Mouse (Mus musculus): ENCODE data around the gene Gm2174. TPM values are rescaled to one million over a fixed set of nuclear protein-coding genes. Genes with fewer than 3 reads are reported as not detected.
A peak's percentile ranks its signal among the peaks of the same experiment; 100 is the strongest.

Gm2174 gene
- 0.70 and 0.79 TPM in 2 replicates for polyA plus RNA-seq (2015; fragmentation: Nextera tagmentation; extraction: Ambion mirVana)

DNA sequence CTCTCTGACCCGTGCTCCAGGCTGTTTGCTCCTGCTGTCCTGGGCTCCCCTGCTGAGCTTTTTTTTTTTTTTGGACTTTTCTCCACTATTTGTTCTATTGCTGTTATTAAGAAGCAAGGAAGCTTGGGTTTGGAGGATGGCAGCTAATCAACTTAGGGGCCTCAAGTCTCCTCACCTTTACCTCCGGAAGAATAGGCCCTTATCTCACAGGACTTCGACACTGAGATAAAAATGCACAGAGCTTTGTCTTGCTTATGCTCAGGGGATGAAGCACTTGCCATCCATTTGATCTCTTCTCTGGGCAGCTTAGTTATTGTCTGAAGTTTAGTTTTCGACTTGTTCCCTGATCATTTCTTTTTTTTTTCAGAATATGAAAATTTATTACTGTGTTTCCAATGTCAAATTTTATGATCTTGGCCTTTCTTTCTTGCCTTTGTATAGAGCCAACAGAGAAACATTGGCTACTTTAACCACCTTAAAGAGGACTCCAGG is at the start of gene Gm2174:
TSS of gene Gm2174 (plus strand) at position 442 of the 492 bp plus-strand sequence.
- WGBS: 37% methylated on average over 4 of the region's 4 CpGs
- Histone ChIP-seq H3K4me3 (no peak within 1 kb of the TSS), H3K36me3 (no peaks in the 10 kb centered on the region), H3K27me3 (replicated peaks) (no peaks in the 10 kb centered on the region; the same call in 1 of the 2 replicates), H3K9ac (no peak within 1 kb of the TSS), H3K4me1 (peaks cover 12% of the 10 kb centered on the region), H3K9me3 (no peaks in the 10 kb centered on the region), H3K4me2 (peak within 1 kb of the TSS; percentile 4; the same call in 1 of the 2 replicates), H3K27ac (replicated peaks) (peak within 1 kb of the TSS; percentile 56)
- no peak for ATAC-seq (ENCODE audit: extremely low read depth, insufficient number of reproducible peaks, low FRiP score, low TSS enrichment)

- Histone ChIP-seq H3K4me1 (no peaks in the 10 kb centered on the region), H3K4me3 (no peak overlapping the region), H3K9ac (no peak overlapping the region), H3K4me2 (no peak overlapping the region), H3K36me3 (no peaks in the 10 kb centered on the region), H3K9me3 (no peaks in the 10 kb centered on the region), H3K27ac (replicated peaks) (no peak overlapping the region), H3K27me3 (replicated peaks) (no peaks in the 10 kb centered on the region)
- ATAC-seq (ENCODE audit: extremely low read depth, insufficient number of reproducible peaks, low FRiP score, low TSS enrichment): no peak
- 34% methylated on average over 2 of the region's 2 CpGs for WGBS
Observed at GRCm38 (mm10) chrX:56404646-56405045, 43.1 kb upstream of the Gm2174 start.

- no peaks in the 10 kb centered on the region for H3K27me3 ChIP-seq (replicated peaks)
- H3K27ac ChIP-seq (replicated peaks): no peak overlapping the region
- H3K4me2 ChIP-seq: no peak overlapping the region
- WGBS: 36% methylated on average over 1 of the region's 1 CpGs
- no peak overlapping the region for H3K4me3 ChIP-seq
- no peak overlapping the region for H3K9ac ChIP-seq
- no peak for ATAC-seq (ENCODE audit: extremely low read depth, insufficient number of reproducible peaks, low FRiP score, low TSS enrichment)
- no peaks in the 10 kb centered on the region for H3K4me1 ChIP-seq
- H3K9me3 ChIP-seq: no peaks in the 10 kb centered on the region
- no peaks in the 10 kb centered on the region for H3K36me3 ChIP-seq
Observed at GRCm38 (mm10) chrX:56405482-56405881, 42.3 kb upstream of the Gm2174 start.

DNA sequence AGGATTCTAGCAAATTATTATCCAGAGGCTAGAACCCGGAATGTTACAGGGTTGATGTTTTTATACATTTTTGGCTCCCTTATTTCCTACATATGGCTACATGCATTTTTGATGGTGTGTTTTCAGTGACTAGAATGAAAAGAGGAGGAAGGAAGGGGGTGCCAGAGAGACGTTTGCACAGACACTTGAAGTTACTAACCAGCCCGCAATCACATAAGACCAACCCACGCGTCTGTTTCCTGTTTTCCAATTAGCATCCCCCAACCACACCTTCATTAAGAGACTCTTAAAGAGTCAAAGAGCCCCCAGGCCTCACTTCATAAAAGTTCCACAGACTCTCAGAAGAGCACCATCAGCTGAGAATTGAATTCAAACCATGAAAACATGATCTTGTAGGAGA is 41.6 kb upstream of the Gm2174 start:
- Histone ChIP-seq H3K36me3 (no peaks in the 10 kb centered on the region), H3K4me2 (no peak overlapping the region), H3K4me3 (no peak overlapping the region), H3K9ac (no peak overlapping the region), H3K4me1 (no peaks in the 10 kb centered on the region), H3K9me3 (no peaks in the 10 kb centered on the region), H3K27ac (replicated peaks) (no peak overlapping the region), H3K27me3 (replicated peaks) (no peaks in the 10 kb centered on the region)
- ATAC-seq (ENCODE audit: extremely low read depth, insufficient number of reproducible peaks, low FRiP score, low TSS enrichment): no peak
- WGBS: 70% methylated on average over 5 of the region's 5 CpGs

- WGBS: 48% methylated on average over 3 of the region's 3 CpGs
- no peak overlapping the region for H3K27ac ChIP-seq (replicated peaks)
- H3K4me2 ChIP-seq: no peak overlapping the region
- H3K9ac ChIP-seq: no peak overlapping the region
- peaks cover 5% of the 10 kb centered on the region for H3K4me1 ChIP-seq
- no peak for ATAC-seq (ENCODE audit: extremely low read depth, insufficient number of reproducible peaks, low FRiP score, low TSS enrichment)
- H3K9me3 ChIP-seq: no peaks in the 10 kb centered on the region
- H3K36me3 ChIP-seq: no peaks in the 10 kb centered on the region
- no peak overlapping the region for H3K4me3 ChIP-seq
- H3K27me3 ChIP-seq (replicated peaks): no peaks in the 10 kb centered on the region
Observed at GRCm38 (mm10) chrX:56416277-56416676, 31.5 kb upstream of the Gm2174 start.

- Histone ChIP-seq H3K9ac (no peak overlapping the region), H3K27ac (replicated peaks) (no peak overlapping the region), H3K36me3 (no peaks in the 10 kb centered on the region), H3K27me3 (replicated peaks) (no peaks in the 10 kb centered on the region), H3K4me2 (no peak overlapping the region), H3K4me1 (peaks cover 5% of the 10 kb centered on the region), H3K9me3 (no peaks in the 10 kb centered on the region), H3K4me3 (no peak overlapping the region)
- 61% methylated on average over 4 of the region's 4 CpGs for WGBS
- no peak for ATAC-seq (ENCODE audit: extremely low read depth, insufficient number of reproducible peaks, low FRiP score, low TSS enrichment)
Observed at GRCm38 (mm10) chrX:56417541-56417940, 30.2 kb upstream of the Gm2174 start.

DNA sequence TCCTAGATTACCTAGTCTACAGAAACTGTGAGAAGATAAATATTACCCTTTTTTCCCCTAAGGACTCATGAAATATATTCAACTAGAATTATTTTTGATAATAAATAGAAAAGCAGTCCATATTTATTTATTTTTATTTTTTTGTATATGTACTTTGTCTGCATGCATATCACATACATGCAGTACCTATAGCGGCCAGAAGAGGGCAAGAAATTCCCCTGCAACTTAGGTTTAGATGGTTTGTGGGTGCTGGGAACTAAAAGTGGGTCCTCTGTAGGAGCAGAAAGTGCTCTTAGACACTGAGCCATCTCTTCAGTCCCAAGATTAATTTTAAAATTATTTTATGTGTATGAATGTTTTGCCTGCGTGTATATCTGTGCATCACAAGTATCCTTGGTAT is 17.2 kb upstream of the Gm2174 start:
- Histone ChIP-seq H3K36me3 (no peaks in the 10 kb centered on the region), H3K9ac (no peak overlapping the region), H3K4me3 (no peak overlapping the region), H3K9me3 (peaks cover 2% of the 10 kb centered on the region; the same call in 1 of the 2 replicates), H3K27me3 (replicated peaks) (no peaks in the 10 kb centered on the region), H3K4me2 (no peak overlapping the region), H3K4me1 (no peaks in the 10 kb centered on the region), H3K27ac (replicated peaks) (no peak overlapping the region)
- 43% methylated on average over 2 of the region's 2 CpGs for WGBS
- no peak for ATAC-seq (ENCODE audit: extremely low read depth, insufficient number of reproducible peaks, low FRiP score, low TSS enrichment)

DNA sequence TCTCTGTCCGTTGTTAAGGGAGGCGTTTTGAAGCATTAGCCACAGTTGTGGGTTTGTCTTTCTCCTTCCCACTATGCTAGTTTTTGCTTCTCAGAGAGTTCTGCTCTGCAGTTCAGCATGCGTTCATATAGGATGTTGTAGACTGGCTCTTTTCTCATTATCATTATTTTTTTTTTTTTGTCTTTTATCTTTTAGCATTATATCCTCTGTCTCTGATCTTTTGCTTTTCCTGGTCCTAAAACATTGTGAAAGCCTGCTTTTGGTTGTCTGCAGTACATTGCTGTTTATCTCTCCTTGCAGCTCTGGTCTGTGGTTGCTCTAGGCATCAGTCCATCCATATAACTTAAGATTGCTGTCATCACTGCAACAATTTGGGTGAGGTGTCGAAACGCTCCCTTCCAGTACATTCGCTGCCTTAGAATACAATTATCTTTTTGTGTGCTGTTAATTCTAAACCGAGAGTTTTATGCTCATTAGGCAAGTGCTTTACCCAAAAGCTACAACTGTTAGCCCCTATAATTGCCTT is 11.9 kb upstream of the Gm2174 start:
- Histone ChIP-seq H3K27me3 (replicated peaks) (no peaks in the 10 kb centered on the region), H3K4me3 (no peak overlapping the region), H3K9ac (no peak overlapping the region), H3K27ac (replicated peaks) (no peak overlapping the region), H3K4me1 (peaks cover 4% of the 10 kb centered on the region; the same call in 1 of the 2 replicates), H3K9me3 (peaks cover 1% of the 10 kb centered on the region; the same call in 1 of the 2 replicates), H3K4me2 (no peak overlapping the region), H3K36me3 (no peaks in the 10 kb centered on the region)
- ATAC-seq (ENCODE audit: extremely low read depth, insufficient number of reproducible peaks, low FRiP score, low TSS enrichment): no peak
- 29% methylated on average over 7 of the region's 7 CpGs for WGBS

GRCm38 (mm10) chrX:56446487-56447428 is 1.0 kb upstream of the Gm2174 start:
- peak overlapping the region; percentile 56 for H3K27ac ChIP-seq (replicated peaks)
- H3K9me3 ChIP-seq: no peaks in the 10 kb centered on the region
- H3K27me3 ChIP-seq (replicated peaks): no peaks in the 10 kb centered on the region; the same call in 1 of the 2 replicates
- ATAC-seq (ENCODE audit: extremely low read depth, insufficient number of reproducible peaks, low FRiP score, low TSS enrichment): no peak
- no peak overlapping the region for H3K4me3 ChIP-seq
- H3K36me3 ChIP-seq: no peaks in the 10 kb centered on the region
- H3K4me1 ChIP-seq: peaks cover 12% of the 10 kb centered on the region
- WGBS: 50% methylated on average over 11 of the region's 11 CpGs
- H3K4me2 ChIP-seq: peak overlapping the region; percentile 4; the same call in 1 of the 2 replicates
- H3K9ac ChIP-seq: no peak overlapping the region

DNA sequence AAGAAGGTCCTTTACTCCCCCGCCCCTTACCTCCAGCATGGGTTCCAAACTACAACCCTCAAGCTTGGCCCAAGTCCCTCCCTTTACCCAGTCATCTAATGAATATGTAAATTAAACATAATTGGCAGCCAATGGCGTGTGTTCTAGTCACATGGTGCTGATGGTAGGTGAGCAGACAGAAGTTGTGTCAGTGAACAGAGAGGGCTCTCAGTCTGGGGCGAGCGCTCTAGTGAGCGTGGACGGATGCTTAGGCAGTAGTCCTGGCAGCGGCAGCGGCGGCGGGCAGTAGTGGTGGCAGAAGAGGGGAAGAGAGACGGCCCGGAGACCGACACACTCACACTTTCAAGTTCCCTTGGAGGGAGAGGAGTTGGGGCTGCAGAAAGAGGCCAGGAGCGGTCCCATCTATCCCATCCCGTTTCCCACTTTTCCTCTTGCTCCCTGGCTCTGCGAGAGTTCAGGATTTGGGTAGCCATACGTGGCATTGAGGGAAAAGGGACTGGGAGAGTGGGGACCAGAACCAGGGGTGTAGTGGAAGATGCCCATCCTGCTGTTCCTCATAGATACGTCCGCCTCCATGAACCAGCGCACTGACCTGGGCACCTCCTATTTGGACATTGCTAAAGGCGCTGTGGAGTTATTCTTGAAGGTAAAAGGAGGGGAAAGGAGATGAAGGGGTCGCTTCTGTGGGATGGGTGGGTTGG is 7.1 kb downstream of the Gm2174 start, which contains the start of gene Ints6l:
TSS of gene Ints6l (plus strand) at position 187 of the 701 bp plus-strand sequence.
- H3K9ac ChIP-seq: peak within 1 kb of the TSS; percentile 89
- WGBS: 4% methylated on average over 21 of the region's 22 CpGs
- peaks cover 4% of the 10 kb centered on the region; the same call in 1 of the 2 replicates for H3K4me1 ChIP-seq
- no peaks in the 10 kb centered on the region for H3K9me3 ChIP-seq
- no peaks in the 10 kb centered on the region for H3K27me3 ChIP-seq (replicated peaks)
- H3K27ac ChIP-seq (replicated peaks): peak within 1 kb of the TSS; percentile 94
- ATAC-seq (ENCODE audit: extremely low read depth, insufficient number of reproducible peaks, low FRiP score, low TSS enrichment): peak; percentile 76
- peak within 1 kb of the TSS; percentile 66 for H3K4me3 ChIP-seq
- H3K4me2 ChIP-seq: peak within 1 kb of the TSS; percentile 76
- H3K36me3 ChIP-seq: no peaks in the 10 kb centered on the region
